Mouse (Mus musculus): Measurements from ENCODE around the gene Art1. TPM values are rescaled to one million over a fixed set of nuclear protein-coding genes. Genes with fewer than 3 reads are reported as not detected.

The Art1 gene
- total RNA-seq (2021), result 1 to 10 TPM; 8.0 to 8.1 TPM

GRCm38 (mm10) chr7:102101487-102101886 is at the start of gene Art1:
Art1 (plus strand) TSS chr7:102101743.
- no peak for DNase-seq

DNA sequence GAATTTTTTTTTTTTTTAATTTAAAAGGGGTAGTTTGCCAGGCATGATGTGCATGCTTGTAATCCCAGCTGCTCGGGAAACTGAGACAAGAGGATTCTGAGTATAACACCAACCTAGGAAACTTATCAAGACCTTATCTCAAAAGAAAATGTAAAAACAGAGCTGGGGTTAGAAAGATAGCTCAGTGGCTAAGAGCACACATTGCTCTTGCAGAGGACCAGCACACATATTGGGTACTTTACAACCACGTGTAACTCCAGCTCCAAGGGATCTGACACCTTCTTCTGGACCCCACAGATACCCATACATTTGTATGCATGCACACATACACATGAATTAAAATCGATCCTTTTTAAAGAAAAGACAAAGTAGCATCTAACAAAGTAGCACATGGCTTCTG is 40.2 kb upstream of the Art1 start:
- DNase-seq, result no peak

DNA sequence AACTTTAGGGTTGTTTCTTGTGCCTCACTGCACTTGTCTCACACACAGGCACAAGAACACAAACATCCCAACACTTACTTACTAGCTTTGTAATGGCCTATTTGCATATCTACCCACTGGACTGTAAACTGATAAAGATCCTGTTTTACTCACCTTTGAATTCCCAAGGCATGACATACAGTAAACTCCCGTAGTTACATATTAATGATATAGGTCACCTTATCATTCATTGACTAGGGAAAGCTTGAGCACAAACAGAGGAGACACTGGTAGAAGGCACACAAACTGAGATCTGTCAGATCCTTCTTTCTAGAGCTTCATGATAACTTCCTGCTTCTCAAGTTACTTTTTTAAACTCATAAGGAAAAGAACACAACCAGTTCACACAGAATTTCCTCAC is 39.3 kb upstream of the Art1 start:
- no peak for DNase-seq

DNA sequence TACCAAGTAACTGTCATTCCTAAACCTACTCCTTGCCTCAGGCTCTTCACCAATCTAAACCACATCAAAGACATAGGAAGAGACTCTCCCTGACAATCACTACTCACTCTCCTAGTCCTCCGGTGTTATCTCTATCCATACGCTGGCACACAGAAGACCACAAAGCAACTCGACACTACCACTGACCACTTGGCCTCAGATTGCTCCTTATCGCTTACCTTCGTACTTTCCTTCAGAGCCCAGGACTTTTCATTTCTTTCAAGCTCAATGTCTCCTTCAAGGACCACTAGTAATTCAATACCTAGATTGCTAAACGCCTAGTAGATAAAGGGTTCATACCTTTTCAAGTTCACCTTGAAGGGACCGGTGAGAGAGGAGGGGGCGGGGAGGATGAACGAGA is 37.7 kb upstream of the Art1 start:
- no peak for DNase-seq

DNA sequence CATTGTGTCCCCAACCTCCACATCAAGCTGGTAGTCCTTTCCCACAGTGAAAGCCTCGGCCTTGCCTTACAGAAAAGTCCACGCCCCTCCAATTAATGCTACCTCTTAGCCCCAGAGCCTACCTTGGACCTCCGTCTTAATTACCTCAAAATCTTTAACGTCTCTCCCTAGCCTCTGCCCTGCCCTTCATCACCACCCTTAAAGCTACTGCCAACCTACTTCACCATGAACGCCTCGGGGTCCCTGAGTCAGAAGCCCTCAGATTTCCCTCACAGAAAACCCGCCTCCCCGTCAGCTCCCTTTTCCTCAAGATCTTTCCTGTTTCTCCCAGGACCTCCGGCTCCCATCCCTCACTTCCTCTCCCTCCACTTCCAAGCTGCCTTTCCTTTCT is 36.9 kb upstream of the Art1 start:
- no peak for DNase-seq

- peak; percentile 92 for DNase-seq
Measured at GRCm38 (mm10) chr7:102065046-102065891, 36.3 kb upstream of the Art1 start, which contains the start of the genes Rnf121, Xndc1 and Xntrpc. Rnf121 (minus strand) TSS chr7:102065469. Xndc1 (plus strand) TSS chr7:102065511. Xntrpc (plus strand) TSS chr7:102065713.

DNA sequence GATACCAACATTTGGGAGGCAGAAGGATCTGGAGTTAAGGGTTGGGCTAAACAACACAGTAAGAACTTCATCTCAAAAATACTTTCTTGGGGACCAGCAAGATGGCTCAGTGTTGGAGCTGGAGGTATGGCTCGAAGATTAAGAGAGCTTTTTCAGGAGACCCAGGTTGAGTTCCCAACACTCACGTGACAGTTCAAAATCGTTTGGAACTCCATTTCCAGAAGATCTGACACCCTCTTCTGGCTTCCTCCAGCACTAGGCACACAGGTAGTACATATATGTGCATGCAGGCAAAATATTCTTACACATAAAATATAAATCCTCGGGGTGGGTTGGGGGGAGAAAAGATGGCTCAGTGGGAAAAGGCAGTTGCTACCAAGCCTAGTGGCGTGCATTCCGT is 35.2 kb upstream of the Art1 start:
- no peak for DNase-seq

GRCm38 (mm10) chr7:102076714-102077296 is 24.7 kb upstream of the Art1 start:
- no peak for DNase-seq

DNA sequence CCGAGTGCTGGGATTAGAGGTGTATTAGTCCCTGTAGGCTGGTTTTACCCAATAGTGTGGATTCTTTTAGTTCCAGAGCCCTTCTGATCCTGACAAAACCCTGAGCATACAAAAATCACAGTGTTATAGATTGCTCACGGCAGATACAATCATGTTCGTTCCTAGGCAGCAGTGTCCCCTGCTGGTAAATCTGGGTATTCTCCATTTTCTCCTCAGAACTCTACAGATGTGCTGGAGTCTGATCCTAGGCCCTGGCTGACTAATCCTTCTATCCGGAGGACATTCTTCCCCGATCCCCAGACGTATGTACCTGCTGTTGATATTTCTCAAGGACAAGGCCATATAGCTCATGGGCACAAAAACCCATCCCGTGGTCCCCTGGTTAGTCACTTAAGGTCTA is 23.0 kb upstream of the Art1 start:
- peak; percentile 46 for DNase-seq

GRCm38 (mm10) chr7:102080311-102080710 is 21.2 kb upstream of the Art1 start:
- no peak for DNase-seq

DNA sequence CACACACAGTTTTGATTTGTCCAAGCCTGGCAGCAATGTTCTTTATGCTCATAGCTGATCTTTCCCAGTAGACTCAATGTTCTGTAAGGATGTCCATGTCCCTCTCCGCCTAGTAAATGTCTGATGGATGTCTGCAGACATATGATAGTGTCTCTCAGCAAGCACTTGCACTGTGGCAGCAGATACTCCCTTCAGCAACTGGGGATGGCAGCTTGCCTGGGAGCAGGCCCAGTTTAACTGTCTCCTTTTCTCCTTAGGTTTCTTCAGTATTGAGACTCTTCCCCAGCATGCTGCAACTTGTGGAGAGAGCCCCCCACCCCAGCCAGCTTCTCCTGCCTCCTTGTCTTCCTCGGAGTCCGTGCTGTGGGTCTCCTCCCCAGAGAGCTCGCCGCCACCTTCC is 19.8 kb upstream of the Art1 start:
- DNase-seq, result no peak

DNA sequence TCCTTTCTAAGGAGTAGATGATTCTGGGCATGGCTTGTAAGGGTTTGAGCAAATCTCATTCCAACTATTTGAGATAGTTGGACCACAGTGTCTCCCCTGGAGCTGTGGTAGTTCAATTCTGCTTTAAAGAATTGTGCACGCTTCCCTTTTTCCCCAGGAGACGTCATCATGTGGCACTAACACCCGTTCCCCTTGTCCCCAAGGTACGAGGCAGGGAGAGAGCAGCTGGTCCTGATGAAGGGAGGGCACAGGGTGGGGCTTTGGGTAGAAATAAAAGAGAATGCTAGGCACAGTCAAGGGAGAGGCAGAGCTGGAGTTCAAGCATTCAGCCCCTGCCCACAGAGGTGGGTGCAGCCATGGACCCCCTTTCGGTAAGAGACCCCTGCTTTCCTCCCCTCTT is 18.7 kb upstream of the Art1 start, which contains the start of gene Trpc2:
TSS of gene Trpc2 (plus strand) at position 301 of the 400 bp plus-strand sequence.
- no peak for DNase-seq

- no peak for DNase-seq
Measured at GRCm38 (mm10) chr7:102084041-102084696, 17.4 kb upstream of the Art1 start.

DNA sequence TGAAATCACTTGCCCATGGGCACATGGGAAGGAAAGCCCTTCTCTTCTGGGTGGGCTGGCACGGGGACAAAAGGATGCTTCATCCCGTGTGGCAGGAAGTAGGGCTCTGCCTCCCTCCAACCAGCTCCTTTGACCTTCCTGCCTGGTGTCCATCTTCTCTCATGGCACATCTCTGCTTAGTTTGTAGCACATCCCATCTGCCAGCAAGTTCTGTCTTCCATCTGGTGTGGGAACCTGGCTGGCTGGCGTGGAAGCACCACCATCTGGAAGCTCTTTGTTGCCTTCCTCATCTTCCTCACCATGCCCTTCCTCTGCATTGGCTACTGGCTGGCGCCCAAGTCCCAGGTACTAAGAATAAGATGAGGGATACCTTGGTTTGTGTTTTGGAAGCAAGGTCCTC is 14.2 kb upstream of the Art1 start:
- no peak for DNase-seq

DNA sequence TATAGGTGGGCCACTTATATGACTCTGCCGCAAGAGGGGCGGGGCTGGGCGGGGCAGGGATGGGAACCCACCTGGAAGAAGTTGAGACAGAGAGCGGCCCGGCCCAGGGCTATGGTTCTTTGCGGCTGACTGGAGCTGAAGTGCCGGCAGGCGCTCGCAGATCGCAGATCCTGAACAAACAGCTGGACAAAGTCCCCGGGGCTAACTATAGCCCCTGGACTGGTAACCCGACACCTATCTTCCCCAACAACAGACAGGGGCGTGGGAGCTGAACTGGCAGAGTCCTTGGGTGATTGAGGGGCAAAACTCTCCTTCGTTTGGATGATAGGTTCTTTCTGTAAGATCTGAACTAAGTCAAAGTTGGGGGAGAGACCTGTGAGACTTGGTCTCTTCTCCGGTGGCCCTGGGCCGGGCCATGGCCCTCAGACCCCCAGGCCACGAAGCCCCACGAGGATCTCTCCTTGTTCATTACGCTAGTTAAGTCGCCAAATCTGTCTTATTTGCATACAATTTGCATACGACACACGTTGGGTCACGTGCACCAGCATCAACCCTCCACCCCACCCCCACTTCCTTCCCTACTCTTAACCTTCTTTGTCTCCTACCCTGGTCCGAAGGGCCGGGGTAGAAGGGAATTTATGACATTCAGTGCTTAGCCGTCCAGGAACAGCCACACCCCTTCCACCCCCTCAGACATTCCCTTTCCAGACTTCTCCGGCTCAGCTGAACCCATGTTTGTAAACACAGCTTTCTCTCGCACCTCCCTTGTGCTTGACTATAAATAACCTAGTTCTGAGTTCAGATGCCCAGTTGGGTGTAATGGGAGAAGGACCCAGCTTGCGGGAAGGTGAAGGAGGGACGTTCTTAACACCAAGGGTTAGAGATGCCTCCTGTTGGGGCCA is 1.5 kb upstream of the Art1 start:
- DNase-seq, result peak; percentile 37

DNA sequence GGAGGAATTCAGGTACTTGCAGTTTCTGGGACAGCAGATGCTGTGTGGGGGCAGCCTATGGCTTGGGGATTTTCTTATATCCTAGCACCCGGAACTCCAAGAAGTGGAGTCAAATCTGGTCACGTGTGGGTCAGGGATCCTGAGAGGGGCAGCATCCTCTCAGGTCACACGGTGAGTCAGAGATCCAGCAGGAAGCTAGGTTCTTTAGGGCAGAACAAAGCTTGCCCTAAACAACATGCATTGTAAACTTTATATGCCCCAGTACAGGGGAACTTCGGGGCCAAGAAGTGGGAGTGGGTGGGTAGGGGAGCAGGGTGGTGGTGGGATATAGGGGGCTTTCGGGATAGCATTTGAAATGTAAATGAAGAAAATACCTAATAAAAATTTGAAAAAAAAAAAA is 675 bp upstream of the Art1 start:
- no peak for DNase-seq

GRCm38 (mm10) chr7:102102241-102102640 is 698 bp downstream of the Art1 start:
- DNase-seq, result peak; percentile 23

GRCm38 (mm10) chr7:102102696-102103095 is 1.2 kb downstream of the Art1 start:
- DNase-seq, result no peak

GRCm38 (mm10) chr7:102103555-102103954 is 2.0 kb downstream of the Art1 start:
- DNase-seq, result no peak

DNA sequence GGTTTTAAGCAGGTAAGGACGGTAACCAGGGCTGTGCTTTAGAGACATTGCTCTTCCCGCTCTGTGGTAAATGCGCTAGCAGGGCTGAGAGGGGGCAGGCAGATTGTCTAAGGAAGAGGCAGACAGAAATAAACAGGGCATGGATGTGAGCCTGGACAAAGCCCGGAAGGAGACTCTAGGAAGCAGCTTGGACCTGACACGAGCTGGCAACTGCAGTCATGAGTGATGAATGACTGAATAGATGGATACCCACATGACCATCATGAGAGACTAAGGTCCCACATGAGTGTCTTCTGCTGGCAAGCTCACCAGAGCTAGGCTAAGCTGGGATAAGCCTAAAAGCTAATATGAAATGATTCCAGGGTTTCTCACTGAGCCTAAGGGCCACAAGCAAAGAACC is 2.6 kb downstream of the Art1 start:
- no peak for DNase-seq

DNA sequence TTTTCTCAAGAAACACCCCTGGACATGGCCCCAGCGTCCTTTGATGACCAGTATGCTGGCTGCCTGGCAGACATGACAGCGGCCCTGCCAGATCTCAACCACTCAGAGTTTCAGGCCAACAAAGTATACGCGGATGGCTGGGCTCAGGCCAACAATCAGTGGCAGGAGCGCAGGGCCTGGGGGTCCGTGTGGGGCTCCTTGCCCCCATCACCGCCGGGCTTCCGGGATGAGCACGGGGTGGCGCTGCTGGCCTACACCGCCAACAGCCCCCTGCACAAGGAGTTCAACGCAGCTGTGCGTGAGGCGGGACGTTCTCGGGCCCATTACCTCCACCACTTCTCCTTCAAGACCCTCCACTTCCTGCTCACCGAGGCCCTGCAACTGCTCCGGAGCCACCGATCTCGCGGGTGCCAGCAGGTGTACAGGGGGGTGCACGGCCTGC is 5.2 kb downstream of the Art1 start:
- peak; percentile 60 for DNase-seq

GRCm38 (mm10) chr7:102108206-102108605 is 6.7 kb downstream of the Art1 start:
- no peak for DNase-seq

All from heart, postnatal 4 days (tissue).